Mouse (Mus musculus) testis, adult 2 months (tissue): ENCODE results near the gene Atxn2.

Experiments
- CTCF ChIP-seq: fragments of 200-500 bp; IDR thresholded peaks from 2 replicates; pipeline ENCODE4 v1.5.1; 2012; ENCODE audit warnings: low read depth, mild to moderate bottlenecking, inconsistent platforms, low read length, moderate library complexity; ENCODE audit not compliant: control insufficient read depth, insufficient read depth, insufficient replicate concordance
- POLR2A ChIP-seq: fragments of 200-500 bp; IDR thresholded peaks from 2 replicates; pipeline ENCODE4 v1.6.1; 2012; ENCODE audit warnings: low read depth, mild to moderate bottlenecking, inconsistent platforms, low read length, moderate library complexity; ENCODE audit not compliant: control insufficient read depth

- TF ChIP-seq CTCF (no peak), POLR2A (no peak)
These were observed 150.8 kb downstream of the Atxn2 start for GRCm38 (mm10) chr5:121861964-121862363.
